Mouse (Mus musculus) lung, adult 18-20 months (tissue): Measurements from ENCODE around the gene Piezo1.

Source experiments
- DNase-seq, 2 experiments: peaks; one replicate each; pipeline ENCODE4 v3.0.0; 2022; ENCODE audit warnings: mixed read lengths in 2 of 2

Piezo1 gene

GRCm38 (mm10) chr8:122452154-122452553 lies 99.0 kb downstream of the Piezo1 start:
- no peak for DNase-seq

- DNase-seq, result no peak
Measured at GRCm38 (mm10) chr8:122451161-122451703, 99.9 kb downstream of the Piezo1 start.

- peak in 1 of 2 experiments; percentile 18 for DNase-seq
Measured at GRCm38 (mm10) chr8:122445203-122445602, 105.9 kb downstream of the Piezo1 start.

- peak; percentile 95 to 97 for DNase-seq
Measured at GRCm38 (mm10) chr8:122444058-122444748, 106.9 kb downstream of the Piezo1 start.

GRCm38 (mm10) chr8:122443262-122444006 lies 107.7 kb downstream of the Piezo1 start, which contains the start of gene Mvd:
TSS of gene Mvd (minus strand) at chr8:122443422.
- DNase-seq, result peak; percentile 100

- DNase-seq, result no peak
Measured at GRCm38 (mm10) chr8:122442781-122443180, 108.3 kb downstream of the Piezo1 start.

GRCm38 (mm10) chr8:122442356-122442755 lies 108.8 kb downstream of the Piezo1 start:
- no peak for DNase-seq

GRCm38 (mm10) chr8:122441326-122441725 lies 109.8 kb downstream of the Piezo1 start:
- no peak for DNase-seq

GRCm38 (mm10) chr8:122439336-122439735 lies 111.8 kb downstream of the Piezo1 start:
- no peak for DNase-seq

GRCm38 (mm10) chr8:122437708-122438331 lies 113.3 kb downstream of the Piezo1 start:
- DNase-seq, result no peak

- DNase-seq, result peak in 1 of 2 experiments; percentile 29
Measured at GRCm38 (mm10) chr8:122436586-122437125, 114.5 kb downstream of the Piezo1 start.

- no peak for DNase-seq
Measured at GRCm38 (mm10) chr8:122436146-122436545, 115.0 kb downstream of the Piezo1 start.

GRCm38 (mm10) chr8:122435375-122435774 lies 115.8 kb downstream of the Piezo1 start:
- no peak for DNase-seq

GRCm38 (mm10) chr8:122433269-122433905 lies 117.7 kb downstream of the Piezo1 start:
- no peak for DNase-seq

GRCm38 (mm10) chr8:122432443-122433268 lies 118.5 kb downstream of the Piezo1 start, which contains the start of gene Cyba:
TSS of gene Cyba (minus strand) at chr8:122432930.
- DNase-seq, result peak; percentile 88 to 92
